Comparison of ENCODE assay signal across 24 mouse cellular contexts in genomic region chr13:24179538-24179937, GRCm38 (mm10).
DNase-seq lines count a peak whose midpoint lies in the region; ATAC-seq and TF ChIP-seq lines count a peak whose summit lies in the region.
"Had no signal": no experiment of that assay in that cellular context is flagged by ENCODE, and none has a peak within 500 bp of the region (broad histone marks: within the 10 kb centered on the region; RNA-seq: fewer than 3 reads in every experiment).

No protein-coding gene starts in this region.

- peak; percentile 29 for DNase-seq in ES-CJ7 (ENCODE audit: low read depth, low spot score)
- DNase-seq in R1 (ENCODE audit: low read depth, low spot score), result peak; percentile 69
- peak; percentile 70 for DNase-seq in ZHBTc4 (ENCODE audit: low read depth, low spot score)
- DNase-seq in lung, adult 2 months, result no peak
- DNase-seq: adrenal gland, adult 2 months; adrenal gland, adult 8-10 months; adrenal gland, postnatal 10 days; adrenal gland, postnatal 14 days; adrenal gland, postnatal 25 days; adrenal gland, postnatal 36 days; B cell, adult 2 months; cerebellum, adult 11 months; cerebellum, adult 11-12 months; cerebellum, adult 18-20 months; cerebellum, adult 2 months; cerebellum, adult 8-10 months; cerebellum, adult 9-10 months had no signal

- no peak overlapping the region for H3K4me3 ChIP-seq in lung, adult 2 months (replicated peaks; ENCODE audit: extremely low read depth, low read depth, low read length)
- no peak overlapping the region for H3K4me3 ChIP-seq in intestine, postnatal 0 days (ENCODE audit: low read depth, low read length)

- H3K27ac ChIP-seq in intestine, postnatal 0 days (ENCODE audit: low read depth, low read length), result no peak overlapping the region

- no peak for TF ChIP-seq CTCF in lung, adult 2 months (IDR thresholded peaks at IDR 0.05; ENCODE audit: insufficient read depth, low read length)
- TF ChIP-seq CTCF in intestine, postnatal 0 days (IDR thresholded peaks at IDR 0.05; ENCODE audit: low read depth), result no peak

- no peak overlapping the region for H3K9ac ChIP-seq in intestine, postnatal 0 days (ENCODE audit: low read depth, low read length)

- no peaks in the 10 kb centered on the region for H3K9me3 ChIP-seq in intestine, postnatal 0 days (ENCODE audit: control insufficient read depth)
- H3K9me3 ChIP-seq: G1E had no signal

- H3K36me3 ChIP-seq in intestine, postnatal 0 days (ENCODE audit: control insufficient read depth, insufficient read depth), result peaks cover 3% of the 10 kb centered on the region; the same call in 1 of the 2 replicates
- H3K36me3 ChIP-seq: G1E had no signal

- H3K27me3 ChIP-seq in intestine, postnatal 0 days (replicated peaks; ENCODE audit: control insufficient read depth, insufficient read depth, low read length), result no peaks in the 10 kb centered on the region
- H3K27me3 ChIP-seq: CH12.LX, Patski had no signal

- H3K4me2 ChIP-seq in intestine, postnatal 0 days (replicated peaks; ENCODE audit: low read depth), result no peak overlapping the region

- 77% methylated on average over 10 of the region's 10 CpGs for WGBS in lung, adult 2 months
- 83% methylated on average over 10 of the region's 10 CpGs for WGBS in intestine, postnatal 0 days

- ATAC-seq in megakaryocyte progenitor cell, adult 5-6 weeks (replicated peaks; ENCODE audit: poor library complexity), result no peak
- no peak for ATAC-seq in intestine, postnatal 0 days
- ATAC-seq: activated CD4-positive, CD25-positive, alpha-beta regulatory T cell, adult 4 months; CD4-positive, CD25-positive, alpha-beta regulatory T cell, adult 4 months; Patski had no signal

- no peak for TF ChIP-seq POLR2A in lung, adult 2 months (IDR thresholded peaks at IDR 0.05; ENCODE audit: borderline replicate concordance, extremely low read depth, low read depth, low read length)

- peaks cover 4% of the 10 kb centered on the region for H3K4me1 ChIP-seq in lung, adult 2 months (ENCODE audit: control insufficient read depth, insufficient read depth, low read length)
- no peaks in the 10 kb centered on the region for H3K4me1 ChIP-seq in intestine, postnatal 0 days (replicated peaks; ENCODE audit: control insufficient read depth, insufficient read depth, low read length)
